Mouse (Mus musculus): ENCODE measurements at regions not wholly inside any gene's neighbourhood (a gene's known extent, or its start where the extent isn't known, plus 50 kb on each side); places are given as distances from the start of the nearest gene placed in this dataset.

DNA sequence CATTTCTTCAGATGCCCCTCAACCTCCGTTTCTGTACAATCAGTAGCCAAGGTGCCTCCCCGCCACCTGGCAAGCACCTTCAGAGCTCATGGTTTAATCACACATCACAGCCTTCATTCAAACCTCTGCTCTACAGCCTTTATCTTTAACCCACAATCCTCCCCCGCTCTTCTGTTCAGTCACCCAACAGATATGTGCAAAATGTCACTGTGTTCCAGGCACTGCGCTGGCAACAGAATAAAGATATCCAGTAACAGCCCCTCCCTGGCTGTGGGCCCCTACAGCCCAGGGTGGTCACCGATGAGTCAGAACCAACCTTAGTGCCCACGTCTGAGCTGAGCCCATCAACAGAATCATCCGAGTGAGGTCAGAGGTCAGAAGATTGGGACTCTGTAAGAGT, 54.3 kb upstream of the Ddr1 start:
- peak overlapping the region; percentile 16 for H3K4me2 ChIP-seq (ENCODE audit: low read depth)
- H3K79me2 ChIP-seq (ENCODE audit: control insufficient read depth, insufficient read depth) = no peaks in the 10 kb centered on the region
- no peak for TF ChIP-seq POLR2A (IDR thresholded peaks at IDR 0.05; ENCODE audit: insufficient read length, low read depth)
- TF ChIP-seq MYOD1 (IDR thresholded peaks at IDR 0.05; ENCODE audit: control insufficient read depth in 1 of 3, insufficient read length in 2 of 3, low read depth in 2 of 3) = peak in 1 of 3 experiments; percentile 18
- peak in 1 of 3 experiments; percentile 23 for TF ChIP-seq MYOG (IDR thresholded peaks at IDR 0.05; ENCODE audit: control insufficient read depth in 1 of 3, insufficient read depth in 1 of 3, insufficient read length in 2 of 3, low read depth in 2 of 3)
- H3ac ChIP-seq (ENCODE audit: control insufficient read depth, insufficient read length) = no peak overlapping the region
- H3K27me3 ChIP-seq (ENCODE audit: control insufficient read depth, insufficient read depth, insufficient read length) = no peaks in the 10 kb centered on the region
- no peaks in the 10 kb centered on the region for H3K36me3 ChIP-seq (ENCODE audit: control insufficient read depth, insufficient read depth)
- no peak overlapping the region for H3K4me3 ChIP-seq

DNA sequence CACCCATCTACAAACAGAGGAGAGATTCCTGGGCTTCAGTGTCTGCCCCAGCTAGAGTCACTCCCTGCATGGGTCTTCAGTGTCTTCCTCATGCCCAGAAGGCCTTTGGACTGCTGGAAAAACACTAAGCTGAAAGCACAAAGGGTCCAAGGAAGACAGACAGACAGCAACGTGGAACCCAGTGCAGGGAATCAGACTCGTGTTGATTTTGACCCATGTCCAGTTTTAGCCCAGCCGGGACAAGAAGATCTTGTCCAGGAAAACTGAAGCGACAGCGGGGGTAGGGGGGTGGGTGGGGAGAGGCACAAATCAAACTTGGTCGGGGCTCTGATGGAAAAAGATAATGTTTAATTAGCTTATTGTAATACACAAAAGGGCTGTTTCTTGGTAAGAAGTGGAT, 55.3 kb upstream of the Ddr1 start:
- no peak overlapping the region for H3K4me2 ChIP-seq (ENCODE audit: low read depth)
- no peak overlapping the region for H3ac ChIP-seq (ENCODE audit: control insufficient read depth, insufficient read length)
- H3K27me3 ChIP-seq (ENCODE audit: control insufficient read depth, insufficient read depth, insufficient read length) = no peaks in the 10 kb centered on the region
- no peaks in the 10 kb centered on the region for H3K79me2 ChIP-seq (ENCODE audit: control insufficient read depth, insufficient read depth)
- no peak overlapping the region for H3K4me3 ChIP-seq
- no peaks in the 10 kb centered on the region for H3K36me3 ChIP-seq (ENCODE audit: control insufficient read depth, insufficient read depth)
- TF ChIP-seq TCF12 (IDR thresholded peaks at IDR 0.05; ENCODE audit: insufficient read depth, poor library complexity, severe bottlenecking) (no peak), CEBPB (IDR thresholded peaks at IDR 0.05; ENCODE audit: insufficient read depth, poor library complexity, severe bottlenecking) (no peak), MAX (IDR thresholded peaks at IDR 0.05; ENCODE audit: low read depth) (no peak), MYOG (IDR thresholded peaks at IDR 0.05; ENCODE audit: control insufficient read depth in 1 of 3, insufficient read depth in 1 of 3, insufficient read length in 2 of 3, low read depth in 2 of 3) (no peak), REST (IDR thresholded peaks at IDR 0.05; ENCODE audit: insufficient read depth, insufficient read length) (no peak), MYOD1 (IDR thresholded peaks at IDR 0.05; ENCODE audit: control insufficient read depth in 1 of 3, insufficient read length in 2 of 3, low read depth in 2 of 3) (no peak), POLR2A (IDR thresholded peaks at IDR 0.05; ENCODE audit: insufficient read length, low read depth) (no peak), POLR2AphosphoS2 (IDR thresholded peaks at IDR 0.05; ENCODE audit: insufficient read length, low read depth) (no peak), TCF3 (IDR thresholded peaks at IDR 0.05; ENCODE audit: insufficient read length, low read depth) (no peak)

DNA sequence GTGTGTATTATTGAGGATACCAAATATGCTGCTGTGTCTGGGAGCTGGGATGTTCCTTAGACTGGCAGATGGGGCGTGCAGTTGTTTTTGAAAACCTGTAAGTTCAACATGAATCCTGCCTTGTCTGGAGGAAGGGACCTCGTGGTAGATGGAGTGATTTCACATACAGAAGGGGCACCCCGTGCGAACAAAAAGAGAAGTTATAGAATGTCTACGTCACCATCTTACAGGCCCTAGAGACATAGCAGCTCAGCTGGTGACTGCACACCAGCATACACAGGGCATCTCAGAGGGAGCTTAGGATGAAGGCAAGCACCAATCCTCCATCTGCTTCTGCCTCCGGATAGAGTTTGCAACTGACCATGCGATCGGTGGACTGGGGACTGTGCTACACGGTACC, 58.2 kb upstream of the Ddr1 start:
- H3K79me2 ChIP-seq (ENCODE audit: control insufficient read depth, insufficient read depth) = no peaks in the 10 kb centered on the region
- TF ChIP-seq MYOG (IDR thresholded peaks at IDR 0.05; ENCODE audit: control insufficient read depth in 1 of 3, insufficient read depth in 1 of 3, insufficient read length in 2 of 3, low read depth in 2 of 3) (no peak), E2F4 (IDR thresholded peaks at IDR 0.05; ENCODE audit: insufficient read depth) (no peak), POLR2A (IDR thresholded peaks at IDR 0.05; ENCODE audit: insufficient read length, low read depth) (no peak), SRF (IDR thresholded peaks at IDR 0.05; ENCODE audit: control insufficient read depth, insufficient read length, low read depth) (no peak), REST (IDR thresholded peaks at IDR 0.05; ENCODE audit: insufficient read depth, insufficient read length) (no peak), MAX (IDR thresholded peaks at IDR 0.05; ENCODE audit: low read depth) (no peak), CEBPB (IDR thresholded peaks at IDR 0.05; ENCODE audit: insufficient read depth, poor library complexity, severe bottlenecking) (no peak), USF1 (IDR thresholded peaks at IDR 0.05; ENCODE audit: low read depth) (no peak), TCF3 (IDR thresholded peaks at IDR 0.05; ENCODE audit: insufficient read length, low read depth) (no peak), TCF12 (IDR thresholded peaks at IDR 0.05; ENCODE audit: insufficient read depth, poor library complexity, severe bottlenecking) (no peak), POLR2AphosphoS2 (IDR thresholded peaks at IDR 0.05; ENCODE audit: insufficient read length, low read depth) (no peak), MYOD1 (IDR thresholded peaks at IDR 0.05; ENCODE audit: control insufficient read depth in 1 of 3, insufficient read length in 2 of 3, low read depth in 2 of 3) (no peak)
- H3K4me2 ChIP-seq (ENCODE audit: low read depth) = no peak overlapping the region

DNA sequence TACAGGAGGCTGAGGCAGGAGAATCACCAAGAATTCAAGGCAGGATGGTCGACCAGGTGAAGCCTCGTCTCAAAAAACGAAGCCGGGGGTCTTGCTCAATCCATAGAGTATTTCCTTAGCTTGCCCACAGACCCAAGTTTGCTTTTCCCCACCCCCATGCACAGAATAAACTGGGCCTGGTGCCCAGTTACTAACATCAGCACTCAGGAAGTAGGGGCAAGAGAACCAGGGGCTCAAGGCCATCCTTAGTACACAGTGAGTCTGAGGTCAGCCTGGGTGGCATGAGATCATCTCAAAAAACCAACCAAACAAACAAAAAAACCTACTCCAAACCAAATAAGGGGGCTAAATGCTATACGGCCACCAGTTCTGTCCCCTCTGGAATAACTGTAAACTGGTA, 58.4 kb upstream of the Ier3 start:
- TF ChIP-seq TCF12 (IDR thresholded peaks at IDR 0.05; ENCODE audit: insufficient read depth, poor library complexity, severe bottlenecking) (no peak), TCF3 (IDR thresholded peaks at IDR 0.05; ENCODE audit: insufficient read length, low read depth) (no peak), SRF (IDR thresholded peaks at IDR 0.05; ENCODE audit: control insufficient read depth, insufficient read length, low read depth) (no peak), POLR2A (IDR thresholded peaks at IDR 0.05; ENCODE audit: insufficient read length, low read depth) (no peak), USF1 (IDR thresholded peaks at IDR 0.05; ENCODE audit: low read depth) (no peak), REST (IDR thresholded peaks at IDR 0.05; ENCODE audit: insufficient read depth, insufficient read length) (no peak), MYOG (IDR thresholded peaks at IDR 0.05; ENCODE audit: control insufficient read depth in 1 of 3, insufficient read depth in 1 of 3, insufficient read length in 2 of 3, low read depth in 2 of 3) (no peak), E2F4 (IDR thresholded peaks at IDR 0.05; ENCODE audit: insufficient read depth) (no peak), CEBPB (IDR thresholded peaks at IDR 0.05; ENCODE audit: insufficient read depth, poor library complexity, severe bottlenecking) (no peak), POLR2AphosphoS2 (IDR thresholded peaks at IDR 0.05; ENCODE audit: insufficient read length, low read depth) (no peak), MYOD1 (IDR thresholded peaks at IDR 0.05; ENCODE audit: control insufficient read depth in 1 of 3, insufficient read length in 2 of 3, low read depth in 2 of 3) (no peak), MAX (IDR thresholded peaks at IDR 0.05; ENCODE audit: low read depth) (no peak)
- Histone ChIP-seq H3K4me3 (no peak overlapping the region), H3K79me2 (ENCODE audit: control insufficient read depth, insufficient read depth) (no peaks in the 10 kb centered on the region), H3K27me3 (ENCODE audit: control insufficient read depth, insufficient read depth, insufficient read length) (no peaks in the 10 kb centered on the region), H3K4me2 (ENCODE audit: low read depth) (no peak overlapping the region), H3K36me3 (ENCODE audit: control insufficient read depth, insufficient read depth) (no peaks in the 10 kb centered on the region), H3ac (ENCODE audit: control insufficient read depth, insufficient read length) (no peak overlapping the region)

More for the DNA sequence above, 58.2 kb upstream of the Ddr1 start:
- H3ac ChIP-seq (ENCODE audit: control insufficient read depth, insufficient read length) = no peak overlapping the region
- H3K4me3 ChIP-seq = no peak overlapping the region
- no peaks in the 10 kb centered on the region for H3K27me3 ChIP-seq (ENCODE audit: control insufficient read depth, insufficient read depth, insufficient read length)
- H3K36me3 ChIP-seq (ENCODE audit: control insufficient read depth, insufficient read depth) = no peaks in the 10 kb centered on the region

GRCm38 (mm10) chr17:35763866-35764265, 57.6 kb upstream of the Ier3 start:
- Histone ChIP-seq H3K4me3 (no peak overlapping the region), H3ac (ENCODE audit: control insufficient read depth, insufficient read length) (no peak overlapping the region), H3K4me2 (ENCODE audit: low read depth) (no peak overlapping the region), H3K79me2 (ENCODE audit: control insufficient read depth, insufficient read depth) (no peaks in the 10 kb centered on the region), H3K27me3 (ENCODE audit: control insufficient read depth, insufficient read depth, insufficient read length) (no peaks in the 10 kb centered on the region), H3K36me3 (ENCODE audit: control insufficient read depth, insufficient read depth) (no peaks in the 10 kb centered on the region)
- TF ChIP-seq POLR2AphosphoS2 (IDR thresholded peaks at IDR 0.05; ENCODE audit: insufficient read length, low read depth) (no peak), TCF3 (IDR thresholded peaks at IDR 0.05; ENCODE audit: insufficient read length, low read depth) (no peak), POLR2A (IDR thresholded peaks at IDR 0.05; ENCODE audit: insufficient read length, low read depth) (no peak), SRF (IDR thresholded peaks at IDR 0.05; ENCODE audit: control insufficient read depth, insufficient read length, low read depth) (no peak), REST (IDR thresholded peaks at IDR 0.05; ENCODE audit: insufficient read depth, insufficient read length) (no peak), MAX (IDR thresholded peaks at IDR 0.05; ENCODE audit: low read depth) (no peak), USF1 (IDR thresholded peaks at IDR 0.05; ENCODE audit: low read depth) (no peak), E2F4 (IDR thresholded peaks at IDR 0.05; ENCODE audit: insufficient read depth) (no peak), MYOG (IDR thresholded peaks at IDR 0.05; ENCODE audit: control insufficient read depth in 1 of 3, insufficient read depth in 1 of 3, insufficient read length in 2 of 3, low read depth in 2 of 3) (no peak), TCF12 (IDR thresholded peaks at IDR 0.05; ENCODE audit: insufficient read depth, poor library complexity, severe bottlenecking) (no peak), MYOD1 (IDR thresholded peaks at IDR 0.05; ENCODE audit: control insufficient read depth in 1 of 3, insufficient read length in 2 of 3, low read depth in 2 of 3) (no peak), CEBPB (IDR thresholded peaks at IDR 0.05; ENCODE audit: insufficient read depth, poor library complexity, severe bottlenecking) (no peak)

All from myocyte (in vitro differentiated cells).